Mouse (Mus musculus) testis, postnatal 10 days (tissue): ENCODE data around the gene Vsig10.
"Not testable (repeated sequence)": the region's sequence is repeated elsewhere in the genome, so short reads cannot be mapped to it uniquely, and the experiment has no call there.

Experiments used
- DNase-seq: peaks from one replicate; pipeline ENCODE4 v3.0.0; 2021; ENCODE audit warnings: low spot score

Gene Vsig10

GRCm38 (mm10) chr5:117356365-117357128 is 37.7 kb downstream of the Vsig10 start:
- peak; percentile 86 for DNase-seq

DNA sequence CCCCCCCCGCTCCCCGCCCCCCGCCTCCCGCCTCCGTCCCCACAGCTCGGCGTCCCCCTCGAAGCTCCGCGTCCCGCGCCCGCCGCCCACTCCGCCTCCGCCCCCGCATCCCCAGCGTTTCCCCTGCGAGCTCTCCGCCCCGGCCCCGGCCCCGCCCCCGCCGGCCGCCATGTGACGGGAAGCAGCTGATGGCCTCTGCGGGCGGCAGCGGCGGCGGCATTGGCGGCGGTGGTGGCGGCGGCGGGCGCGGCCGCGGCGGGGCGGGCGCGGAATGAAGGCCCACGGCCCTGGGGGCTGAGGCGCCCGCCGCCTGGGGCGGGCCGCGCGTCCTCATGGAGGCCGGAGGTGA is 38.2 kb downstream of the Vsig10 start, which contains the start of gene Wsb2:
Gene Wsb2 (plus strand): TSS at position 176 of the 349 bp plus-strand sequence.
- peak; percentile 96 for DNase-seq

GRCm38 (mm10) chr5:117357478-117358247 is 38.8 kb downstream of the Vsig10 start:
- no peak for DNase-seq

DNA sequence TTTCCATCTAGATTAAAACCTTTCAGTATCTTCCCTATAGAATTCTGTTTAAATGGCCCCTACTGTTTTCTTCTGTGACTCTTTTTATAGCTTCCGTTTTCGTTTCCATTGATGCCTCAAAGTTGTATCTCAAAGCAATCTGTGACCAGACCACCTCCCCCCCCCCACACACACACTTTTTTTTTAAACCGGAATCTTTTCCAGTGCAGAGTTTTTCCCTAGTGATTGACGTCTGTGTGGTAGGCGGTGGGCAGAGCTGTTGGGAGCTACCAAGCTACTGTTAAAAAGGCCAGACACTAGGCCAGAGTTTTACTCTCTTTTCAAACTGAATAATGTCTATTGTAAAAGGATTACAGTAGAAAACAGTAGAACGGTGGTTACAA is 39.4 kb downstream of the Vsig10 start:
- no peak for DNase-seq

DNA sequence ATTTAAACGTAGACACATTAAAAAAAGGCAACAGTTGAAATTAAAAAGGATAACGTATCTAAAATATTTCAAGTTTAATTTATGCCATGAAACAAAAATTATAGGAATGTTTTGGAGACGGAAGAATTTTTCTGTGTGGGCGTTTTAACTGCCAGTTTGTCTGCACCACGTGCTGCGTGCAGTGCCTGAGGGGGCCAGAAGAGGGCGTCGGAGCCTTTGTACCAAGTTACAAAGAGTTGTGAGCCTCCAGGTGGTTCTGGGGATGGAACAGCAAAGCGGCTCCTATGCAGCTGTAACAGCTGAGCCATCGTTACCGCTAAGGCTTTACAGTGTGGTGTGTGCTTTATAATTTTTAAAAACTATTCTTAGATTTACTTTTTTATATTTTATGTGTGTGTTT is 39.8 kb downstream of the Vsig10 start:
- DNase-seq, result peak; percentile 97

GRCm38 (mm10) chr5:117359497-117360227 is 40.8 kb downstream of the Vsig10 start:
- no peak for DNase-seq

- no peak for DNase-seq
Observed at GRCm38 (mm10) chr5:117360228-117360515, 41.3 kb downstream of the Vsig10 start.

- DNase-seq, result no peak
Observed at GRCm38 (mm10) chr5:117360631-117361541, 42.0 kb downstream of the Vsig10 start.

DNA sequence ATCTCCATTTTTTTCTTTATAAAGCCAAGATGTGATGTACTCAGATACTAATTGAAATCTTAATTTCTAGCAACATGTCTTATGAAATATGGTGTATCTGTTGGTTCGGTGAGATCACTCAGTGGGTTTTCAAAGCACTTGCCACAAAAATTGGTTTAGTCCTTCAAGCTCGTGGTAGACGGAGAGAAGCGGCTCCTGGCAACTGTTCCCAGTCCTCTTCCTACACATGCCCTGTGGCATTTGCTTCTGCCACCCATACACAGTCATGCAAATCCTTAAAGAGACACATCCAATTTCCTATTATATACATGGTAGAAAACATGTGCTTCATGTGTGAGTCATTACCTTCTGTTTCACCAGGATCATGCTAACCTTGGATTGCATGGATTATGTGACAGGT is 42.7 kb downstream of the Vsig10 start:
- no peak for DNase-seq

GRCm38 (mm10) chr5:117363066-117363782 is 44.3 kb downstream of the Vsig10 start:
- DNase-seq, result no peak

- DNase-seq, result no peak
Observed at GRCm38 (mm10) chr5:117364821-117365220, 45.9 kb downstream of the Vsig10 start.

GRCm38 (mm10) chr5:117365904-117366561 is 47.1 kb downstream of the Vsig10 start:
- no peak for DNase-seq

DNA sequence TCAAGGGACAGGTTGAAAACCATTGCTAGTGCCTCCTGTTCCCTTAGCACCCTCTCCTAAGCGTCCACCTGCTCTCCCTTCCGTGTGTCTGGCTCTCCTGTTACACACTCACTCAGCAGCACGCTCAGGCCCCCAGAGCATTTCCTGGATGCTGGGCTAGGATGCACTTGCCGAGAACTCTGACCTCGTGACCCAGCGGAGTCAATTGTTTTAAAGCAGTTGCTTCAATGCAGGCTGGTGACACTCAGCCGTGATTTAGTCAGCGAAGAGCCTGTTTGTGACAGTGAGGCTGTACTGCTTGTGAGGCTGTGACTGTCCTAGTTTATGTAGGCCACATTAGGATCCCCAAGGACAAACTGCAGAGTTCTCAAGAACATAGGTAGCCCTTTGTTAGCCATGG is 48.3 kb downstream of the Vsig10 start:
- DNase-seq, result no peak

- peak; percentile 77 for DNase-seq
Observed at GRCm38 (mm10) chr5:117370592-117370991, 51.7 kb downstream of the Vsig10 start.

DNA sequence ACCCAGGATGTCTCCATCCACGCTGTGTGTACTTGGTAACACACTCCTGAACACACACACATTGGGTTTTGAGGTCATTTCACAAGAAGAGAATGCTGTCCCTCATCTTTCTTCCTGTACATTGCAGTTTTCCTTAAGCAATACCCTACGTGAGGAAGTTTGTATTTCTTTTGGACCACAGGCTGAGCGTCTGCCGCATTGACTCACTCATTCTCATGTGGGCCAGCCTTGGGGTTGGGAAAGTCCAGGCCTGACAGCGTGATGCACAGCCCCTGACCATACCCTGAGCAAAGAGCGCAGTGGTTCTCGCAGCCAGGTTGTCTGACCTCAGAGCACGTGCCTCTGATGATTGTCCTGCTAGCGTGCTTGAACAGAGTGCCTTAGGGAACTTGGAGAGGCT is 54.5 kb downstream of the Vsig10 start:
- DNase-seq, result no peak

GRCm38 (mm10) chr5:117374372-117375049 is 55.6 kb downstream of the Vsig10 start:
- DNase-seq, result no peak

DNA sequence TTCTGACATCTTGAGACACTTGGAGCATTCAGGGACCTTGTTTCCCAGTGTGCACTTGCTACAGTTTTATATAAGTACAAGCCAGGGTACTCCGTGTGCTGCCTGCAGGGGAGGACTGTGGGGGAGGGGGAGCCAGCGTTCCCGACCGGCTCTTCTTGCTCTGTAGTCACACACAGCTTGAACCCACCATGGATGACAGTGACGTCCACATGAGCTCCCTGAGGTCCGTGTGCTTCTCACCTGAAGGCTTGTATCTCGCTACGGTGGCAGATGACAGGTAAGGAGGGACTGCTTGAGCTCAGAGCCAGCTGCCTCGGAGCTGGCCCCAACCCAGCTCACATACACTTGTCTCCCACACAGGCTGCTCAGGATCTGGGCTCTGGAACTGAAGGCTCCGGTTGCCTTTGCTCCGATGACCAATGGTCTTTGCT is 57.5 kb downstream of the Vsig10 start:
- peak; percentile 67 for DNase-seq

DNA sequence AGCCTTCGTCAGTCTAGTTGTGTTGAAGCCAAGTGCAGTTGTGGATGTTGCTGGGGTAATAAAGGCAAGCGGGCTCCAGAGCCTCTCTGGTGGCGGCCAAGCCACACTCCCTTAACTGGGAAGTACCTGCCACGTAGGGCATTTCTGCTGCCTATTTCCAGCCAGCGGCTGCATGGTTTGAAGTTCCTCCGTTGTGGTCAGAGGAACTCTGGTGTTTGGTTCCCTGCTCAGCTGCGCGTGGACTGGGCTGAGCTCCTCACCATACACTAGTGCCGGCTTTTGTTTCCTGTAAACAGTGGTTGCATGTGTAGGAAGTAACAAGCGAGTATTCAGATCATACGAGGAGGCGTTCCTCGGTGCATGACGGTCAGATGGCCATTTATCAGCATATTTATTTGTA is 58.8 kb downstream of the Vsig10 start:
- not testable (repeated sequence) for DNase-seq

GRCm38 (mm10) chr5:117380199-117380598 is 61.3 kb downstream of the Vsig10 start:
- no peak for DNase-seq

DNA sequence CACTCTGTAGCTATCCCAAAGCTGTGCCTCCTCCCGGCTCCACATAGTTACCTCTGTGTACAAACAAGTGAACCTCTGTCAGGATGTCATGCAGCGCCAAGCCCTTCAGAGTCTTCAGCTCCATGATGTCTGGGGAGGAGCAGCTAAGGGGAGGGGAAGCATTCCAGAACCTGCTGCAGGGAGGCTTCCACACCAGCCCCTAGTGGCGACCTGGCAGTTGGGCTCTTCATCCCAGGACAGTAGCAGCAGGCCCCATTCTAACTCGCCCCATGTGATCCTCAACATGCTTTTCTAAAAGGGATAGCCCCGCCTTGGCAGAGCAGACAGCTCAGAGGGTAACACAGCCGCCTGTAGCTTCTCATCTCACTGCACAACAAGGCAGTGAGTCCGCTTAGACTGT is 62.9 kb downstream of the Vsig10 start:
- no peak for DNase-seq
